Mouse (Mus musculus) liver, adult 2 months (tissue): ENCODE measurements around the gene Ralbp1. TPM values are rescaled to one million over a fixed set of nuclear protein-coding genes. Genes with fewer than 3 reads are reported as not detected.
A peak's percentile ranks its signal among the peaks of the same experiment; 100 is the strongest.

Experiments used
- DNase-seq: peaks from one replicate; pipeline ENCODE4 v3.0.0-alpha.2; 2011; ENCODE audit warnings: low read depth, low spot score; ENCODE audit errors: extremely low read depth
- H3K27ac ChIP-seq: fragments of 200-500 bp; replicated peaks from 2 replicates; pipeline ENCODE4 v1.5.1; 2012; ENCODE audit warnings: low read depth, mild to moderate bottlenecking, control low read depth, inconsistent platforms, low read length; ENCODE audit not compliant: insufficient read depth
- H3K27me3 ChIP-seq: fragments of 200-500 bp; 2 replicates; pipeline ENCODE4 v1.6.1; 2012; ENCODE audit warnings: mild to moderate bottlenecking, moderate library complexity, low read length, inconsistent platforms; ENCODE audit not compliant: control insufficient read depth, insufficient read depth
- H3K36me3 ChIP-seq: fragments of 200-500 bp; 2 replicates; pipeline ENCODE4 v1.6.1; 2012; ENCODE audit warnings: low read length, inconsistent platforms; ENCODE audit not compliant: control insufficient read depth, insufficient read depth
- H3K4me1 ChIP-seq: fragments of 200-500 bp; 2 replicates; pipeline ENCODE4 v1.6.1; 2011; ENCODE audit warnings: low read length; ENCODE audit not compliant: control insufficient read depth, insufficient read depth
- H3K4me3 ChIP-seq: fragments of 200-500 bp; 2 replicates; pipeline ENCODE4 v1.5.1; 2011; ENCODE audit warnings: low read depth, mild to moderate bottlenecking, control low read depth, low read length, moderate library complexity; ENCODE audit not compliant: insufficient read depth
- H3K79me2 ChIP-seq: fragments of 200-500 bp; 2 replicates; pipeline ENCODE4 v1.6.1; 2012; ENCODE audit warnings: inconsistent platforms, mild to moderate bottlenecking, low read length, moderate library complexity; ENCODE audit not compliant: control insufficient read depth, insufficient read depth
- H3K9ac ChIP-seq: fragments of 200-500 bp; 2 replicates; pipeline ENCODE4 v1.6.1; 2012; ENCODE audit warnings: low read depth, mild to moderate bottlenecking, control low read depth, inconsistent platforms, low read length
- CTCF ChIP-seq: fragments of 200-500 bp; IDR thresholded peaks from 2 replicates; pipeline ENCODE4 v1.5.1; 2011; ENCODE audit warnings: low read depth, low read length, control low read depth
- POLR2A ChIP-seq: fragments of 200-500 bp; IDR thresholded peaks from 2 replicates; pipeline ENCODE4 v1.6.1; 2011; ENCODE audit warnings: low read length, control low read depth; ENCODE audit not compliant: insufficient read depth; ENCODE audit errors: extremely low read depth
- WGBS: fragments of 180-500 bp; shearing (Covaris S2); methylation state at CpG from one replicate; pipeline ENCODE4 v1.1.7; 2018; 5-methylcytosine and 5-hydroxymethylcytosine counted together
- polyA plus RNA-seq: library from polyadenylated mRNA; depleted of rRNA; stranded (reverse); fragments of >200 nt; gene quantifications from 2 replicates; pipeline ENCODE4 v1.2.3, GENCODE M21; 2012
- total RNA-seq: library from RNA; depleted of rRNA; stranded (reverse); fragments of >200 nt; gene quantifications from 2 replicates; pipeline ENCODE4 v1.2.3, GENCODE M21; 2014

Ralbp1 gene
- total and polyA plus RNA-seq, 2 experiments, result 10.3 to 14.3 TPM

GRCm38 (mm10) chr17:65873834-65874233 lies 11.8 kb downstream of the Ralbp1 start:
- Histone ChIP-seq H3K4me1 (0 out of 2 replicates have a peak, but pooled peaks cover 4% of the 10 kb centered on the region), H3K9ac (no peak overlapping the region), H3K27ac (no peak overlapping the region), H3K79me2 (peaks cover 26% of the 10 kb centered on the region; the same call in 1 of the 2 replicates), H3K27me3 (no peaks in the 10 kb centered on the region), H3K4me3 (no peak overlapping the region), H3K36me3 (no peaks in the 10 kb centered on the region)
- DNase-seq, result no peak
- WGBS, result 93% methylated on average over 11 of the region's 11 CpGs
- TF ChIP-seq POLR2A, result no peak
- no peak for TF ChIP-seq CTCF

DNA sequence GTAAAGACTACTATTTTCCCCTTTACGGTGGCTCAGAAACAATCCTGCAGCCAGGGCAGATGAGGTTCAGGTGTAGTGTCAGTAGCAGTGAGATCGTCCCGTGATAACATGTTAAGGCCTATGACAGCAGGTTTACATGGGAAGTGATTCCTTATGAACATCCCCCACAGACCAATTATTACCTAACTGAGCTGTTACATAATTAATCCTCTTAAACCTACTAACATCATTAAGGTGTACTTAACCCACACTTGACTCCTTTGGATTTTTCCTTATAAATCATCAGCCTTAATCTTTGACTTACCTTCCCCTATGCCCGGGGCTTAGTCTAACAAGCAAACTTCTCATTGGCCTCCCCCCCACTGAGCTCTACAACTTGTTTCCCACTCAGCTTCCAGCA lies 12.4 kb downstream of the Ralbp1 start:
- no peak for TF ChIP-seq CTCF
- no peak for TF ChIP-seq POLR2A
- 90% methylated on average over 4 of the region's 4 CpGs for WGBS
- Histone ChIP-seq H3K27ac (no peak overlapping the region), H3K9ac (no peak overlapping the region), H3K36me3 (no peaks in the 10 kb centered on the region), H3K4me1 (0 out of 2 replicates have a peak, but pooled peaks cover 4% of the 10 kb centered on the region), H3K79me2 (peaks cover 21% of the 10 kb centered on the region; the same call in 1 of the 2 replicates), H3K27me3 (no peaks in the 10 kb centered on the region), H3K4me3 (no peak overlapping the region)
- no peak for DNase-seq

DNA sequence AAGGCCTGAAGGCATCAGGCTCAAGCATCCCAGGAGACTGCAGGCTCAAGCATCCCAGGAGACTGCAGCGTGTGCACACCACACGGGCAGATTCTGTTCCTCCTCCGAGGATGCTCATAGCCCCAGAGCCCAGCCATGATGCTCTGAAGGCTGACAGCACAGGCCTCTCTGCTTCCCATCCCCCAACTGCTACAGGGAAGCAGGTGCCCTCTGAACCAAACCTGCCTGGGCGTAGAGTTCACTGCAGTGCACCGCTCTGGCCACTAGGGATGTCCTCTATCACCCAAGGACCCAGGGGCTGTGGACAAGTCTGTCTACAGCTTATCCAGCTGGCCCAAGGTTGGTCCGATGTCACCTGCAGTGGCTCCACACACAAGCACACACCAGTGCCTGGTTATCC lies 12.9 kb downstream of the Ralbp1 start:
- no peaks in the 10 kb centered on the region for H3K36me3 ChIP-seq
- H3K27me3 ChIP-seq, result no peaks in the 10 kb centered on the region
- 45% methylated on average over 6 of the region's 6 CpGs for WGBS
- no peak for TF ChIP-seq POLR2A
- TF ChIP-seq CTCF, result peak; percentile 81
- 0 out of 2 replicates have a peak, but pooled peaks cover 4% of the 10 kb centered on the region for H3K4me1 ChIP-seq
- peak; percentile 40 for DNase-seq
- H3K27ac ChIP-seq, result no peak overlapping the region
- H3K79me2 ChIP-seq, result peaks cover 21% of the 10 kb centered on the region; the same call in 1 of the 2 replicates
- H3K4me3 ChIP-seq, result no peak overlapping the region
- H3K9ac ChIP-seq, result no peak overlapping the region

DNA sequence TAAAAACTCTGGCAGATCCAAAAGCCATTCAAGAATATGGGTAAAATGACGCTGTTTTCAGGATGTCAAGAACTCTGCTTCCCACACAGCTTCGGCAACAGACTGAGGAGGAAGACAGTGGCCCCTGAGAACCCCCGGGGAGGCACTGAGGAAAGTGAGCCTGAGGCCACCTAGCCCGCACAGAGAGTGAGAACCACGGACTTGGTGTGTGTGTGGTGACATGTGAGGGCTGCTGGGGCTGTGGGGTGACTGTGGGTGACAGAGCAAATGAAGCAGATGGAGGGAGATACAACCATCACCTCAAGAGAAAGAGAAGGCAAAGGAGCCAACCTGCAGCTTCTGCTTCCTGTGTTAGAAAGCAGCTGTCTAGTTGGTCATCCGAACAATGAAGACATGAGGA lies 13.5 kb downstream of the Ralbp1 start:
- Histone ChIP-seq H3K27ac (no peak overlapping the region), H3K9ac (no peak overlapping the region), H3K27me3 (no peaks in the 10 kb centered on the region), H3K36me3 (no peaks in the 10 kb centered on the region), H3K4me1 (0 out of 2 replicates have a peak, but pooled peaks cover 4% of the 10 kb centered on the region), H3K79me2 (peaks cover 20% of the 10 kb centered on the region; the same call in 1 of the 2 replicates), H3K4me3 (no peak overlapping the region)
- no peak for DNase-seq
- no peak for TF ChIP-seq POLR2A
- no peak for TF ChIP-seq CTCF
- WGBS, result 48% methylated on average over 6 of the region's 6 CpGs

GRCm38 (mm10) chr17:65871641-65872041 lies 14.0 kb downstream of the Ralbp1 start:
- H3K27me3 ChIP-seq, result no peaks in the 10 kb centered on the region
- H3K9ac ChIP-seq, result no peak overlapping the region
- no peak for TF ChIP-seq CTCF
- no peak for TF ChIP-seq POLR2A
- H3K79me2 ChIP-seq, result peaks cover 16% of the 10 kb centered on the region; the same call in 1 of the 2 replicates
- H3K27ac ChIP-seq, result no peak overlapping the region
- no peak overlapping the region for H3K4me3 ChIP-seq
- no peaks in the 10 kb centered on the region for H3K36me3 ChIP-seq
- H3K4me1 ChIP-seq, result peaks cover 4% of the 10 kb centered on the region; the same call in 1 of the 2 replicates
- WGBS, result 18% methylated on average over 5 of the region's 5 CpGs
- peak; percentile 7 for DNase-seq

DNA sequence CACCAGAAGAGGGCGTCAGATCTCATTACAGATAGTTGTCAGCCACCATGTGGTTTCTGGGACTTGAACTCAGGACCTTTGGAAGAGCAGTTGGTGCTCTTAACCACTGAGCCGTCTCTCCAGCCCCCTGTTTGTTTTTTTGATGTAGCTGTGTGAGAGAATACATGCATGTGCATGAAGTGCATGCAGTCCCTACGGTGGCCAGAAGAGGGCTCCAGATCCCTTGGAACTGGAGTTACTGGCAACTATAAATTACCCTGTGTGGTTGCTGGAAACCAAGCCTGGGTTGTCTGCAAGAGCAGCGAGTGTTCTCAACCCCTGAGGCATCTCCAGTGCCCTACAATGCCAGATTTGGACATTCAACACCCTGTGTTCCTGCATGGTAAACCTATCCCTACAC lies 15.5 kb downstream of the Ralbp1 start:
- WGBS, result 60% methylated on average over 4 of the region's 4 CpGs
- Histone ChIP-seq H3K27ac (no peak overlapping the region), H3K9ac (no peak overlapping the region), H3K36me3 (no peaks in the 10 kb centered on the region), H3K79me2 (peaks cover 12% of the 10 kb centered on the region; the same call in 1 of the 2 replicates), H3K27me3 (no peaks in the 10 kb centered on the region), H3K4me3 (no peak overlapping the region), H3K4me1 (peaks cover 12% of the 10 kb centered on the region; the same call in 1 of the 2 replicates)
- TF ChIP-seq CTCF, result peak; percentile 68; the same call in 1 of the 2 replicates
- no peak for TF ChIP-seq POLR2A
- peak; percentile 48 for DNase-seq
